Mouse (Mus musculus): ENCODE data around the gene Pyroxd1. TPM values are rescaled to one million over a fixed set of nuclear protein-coding genes. Genes with fewer than 3 reads are reported as not detected.

Pyroxd1 gene
- total RNA-seq (2021) = 10 to 100 TPM; 12.8 to 15.7 TPM
- long read RNA-seq, experiment 1, transcript Pyroxd1-201 (12 exons, 2,831 nt) = major isoform, 5 of 34 reads
- long read RNA-seq, experiment 1, partial matches to known transcripts = 1 of 34 reads
- long read RNA-seq, experiment 1, other reads (novel, unspliced or antisense) = 28 of 34 reads
- long read RNA-seq, experiment 2, transcript Pyroxd1-201 (12 exons, 2,831 nt) = major isoform, 9 of 36 reads
- long read RNA-seq, experiment 2, partial matches to known transcripts = 0 of 36 reads
- long read RNA-seq, experiment 2, other reads (novel, unspliced or antisense) = 27 of 36 reads

- H3K4me3 ChIP-seq = peak within 1 kb of the TSS; percentile 75
- TF ChIP-seq CTCF (conservative IDR thresholded peaks at IDR 0.05) = no peak
- peak; percentile 84 to 86 for DNase-seq (ENCODE audit: low spot score in 2 of 2)
- peak within 1 kb of the TSS; percentile 96 for H3K27ac ChIP-seq
These were observed at the start of gene Pyroxd1 for GRCm38 (mm10) chr6:142345440-142346038. Gene Pyroxd1 (plus strand): TSS chr6:142345654.

DNA sequence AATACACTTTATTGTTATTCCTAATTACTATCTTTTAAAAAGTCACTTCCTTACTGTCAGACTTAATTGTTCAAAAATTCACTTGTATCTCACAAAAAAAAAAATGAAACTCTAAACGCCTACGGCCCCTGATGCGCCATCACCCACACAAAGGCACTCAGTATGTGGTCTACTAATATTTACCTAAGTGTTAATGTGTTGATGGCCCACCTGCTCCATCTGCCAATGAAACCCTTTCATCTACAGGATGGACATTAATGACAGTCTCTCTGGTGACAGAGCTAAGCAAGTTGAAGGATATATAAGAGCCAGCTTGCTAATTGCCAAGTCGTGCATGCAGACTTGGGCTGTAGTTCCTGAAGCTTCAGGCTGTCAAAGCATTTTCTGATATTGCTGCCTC is 47.4 kb upstream of the Pyroxd1 start, which contains the start of gene Iapp:
Gene Iapp (plus strand): TSS at position 326 of the 400 bp plus-strand sequence.
- no peak within 1 kb of the TSS for H3K4me3 ChIP-seq
- TF ChIP-seq CTCF (conservative IDR thresholded peaks at IDR 0.05) = no peak
- DNase-seq (ENCODE audit: low spot score in 2 of 2) = no peak
- H3K27ac ChIP-seq = no peak within 1 kb of the TSS

DNA sequence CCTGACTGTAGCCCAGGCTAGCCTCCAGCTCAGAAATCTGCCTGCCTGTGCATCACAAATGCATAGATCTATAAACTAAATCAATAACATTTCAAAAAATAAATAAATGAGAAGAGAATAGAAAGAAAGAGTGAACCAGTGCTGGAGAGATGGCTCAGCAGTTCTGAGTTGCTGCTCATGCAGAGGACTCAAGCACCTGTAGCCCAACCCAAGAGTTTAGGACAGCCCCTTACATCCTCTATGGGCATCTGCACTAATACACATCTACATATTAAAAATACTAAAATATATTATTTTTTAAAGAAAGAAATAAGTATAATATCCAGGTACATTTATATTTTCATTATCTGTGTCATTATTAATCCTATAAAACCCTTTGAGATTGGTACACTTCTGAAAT is 40.4 kb upstream of the Pyroxd1 start:
- Histone ChIP-seq H3K27ac (no peak overlapping the region), H3K4me3 (no peak overlapping the region)
- no peak for DNase-seq (ENCODE audit: low spot score in 2 of 2)
- no peak for TF ChIP-seq CTCF (conservative IDR thresholded peaks at IDR 0.05)

DNA sequence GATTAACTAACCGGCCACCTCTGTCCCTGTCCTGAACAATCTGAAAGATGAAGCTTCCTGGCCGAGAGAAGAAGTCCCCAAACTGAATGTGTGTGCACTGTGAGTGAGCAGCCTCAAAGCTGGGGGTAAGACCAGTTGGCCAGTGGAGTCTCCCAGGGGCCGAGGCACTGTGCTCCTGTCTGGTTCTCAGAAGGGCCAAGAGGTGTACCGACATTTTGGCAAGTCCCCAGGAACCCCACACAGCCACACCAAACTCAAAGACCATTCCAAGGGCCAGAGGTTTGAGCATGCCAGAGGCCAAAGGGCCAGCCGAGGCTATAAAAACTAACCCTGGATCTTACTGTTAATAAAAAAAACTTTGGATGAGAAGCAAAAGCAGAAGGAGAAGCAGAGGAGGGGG is 31.2 kb upstream of the Pyroxd1 start:
- TF ChIP-seq CTCF (conservative IDR thresholded peaks at IDR 0.05) = no peak
- Histone ChIP-seq H3K4me3 (no peak overlapping the region), H3K27ac (no peak overlapping the region)
- no peak for DNase-seq (ENCODE audit: low spot score in 2 of 2)

DNA sequence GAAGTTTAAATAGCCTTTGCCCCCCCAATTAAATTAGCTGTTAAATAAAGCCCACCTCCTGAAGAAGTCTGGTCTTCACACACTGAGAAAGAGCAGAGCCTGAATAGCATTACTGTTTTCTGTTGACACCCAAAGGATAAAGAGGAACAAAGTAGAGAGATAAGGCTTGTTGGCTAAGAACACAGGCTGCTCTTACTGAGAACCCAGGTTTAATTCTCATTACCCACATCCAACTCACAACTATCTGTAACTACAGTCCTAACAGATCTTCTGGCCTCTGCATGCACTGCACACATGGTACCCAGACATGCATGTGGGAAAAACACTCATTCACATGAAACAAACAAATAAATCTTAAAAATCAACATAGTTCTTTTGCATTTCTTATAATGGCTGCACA is 28.3 kb upstream of the Pyroxd1 start:
- Histone ChIP-seq H3K4me3 (no peak overlapping the region), H3K27ac (no peak overlapping the region)
- DNase-seq (ENCODE audit: low spot score in 2 of 2) = no peak
- TF ChIP-seq CTCF (conservative IDR thresholded peaks at IDR 0.05) = no peak

- Histone ChIP-seq H3K27ac (no peak within 1 kb of the TSS), H3K4me3 (no peak within 1 kb of the TSS)
- DNase-seq (ENCODE audit: low spot score in 2 of 2) = no peak
- TF ChIP-seq CTCF (conservative IDR thresholded peaks at IDR 0.05) = no peak
These were observed 22.6 kb upstream of the Pyroxd1 start, which contains the start of gene Slco1a5 for GRCm38 (mm10) chr6:142322881-142323280. Gene Slco1a5 (minus strand): TSS chr6:142322981.

DNA sequence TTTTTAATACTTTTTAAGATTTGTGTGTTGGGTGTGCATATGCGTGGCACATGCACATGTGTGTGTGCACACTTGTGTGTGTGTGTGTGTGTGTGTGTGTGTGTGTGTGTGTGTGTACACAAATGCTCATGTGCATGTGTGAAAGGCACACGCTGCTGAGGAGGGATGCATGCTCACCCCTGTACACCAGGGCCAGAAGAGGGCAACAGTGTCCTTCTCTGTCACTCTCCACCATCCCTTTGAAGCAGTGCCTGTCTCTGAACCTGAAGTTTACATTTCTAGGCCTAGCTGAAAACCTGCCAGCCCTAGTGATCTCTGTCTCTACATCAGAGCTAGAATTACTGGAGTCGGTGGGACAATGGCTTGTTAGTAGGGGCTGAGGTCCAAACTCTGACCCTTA is 18.9 kb upstream of the Pyroxd1 start:
- DNase-seq (ENCODE audit: low spot score in 2 of 2) = no peak
- Histone ChIP-seq H3K4me3 (no peak overlapping the region), H3K27ac (no peak overlapping the region)
- TF ChIP-seq CTCF (conservative IDR thresholded peaks at IDR 0.05) = no peak

GRCm38 (mm10) chr6:142329201-142329600 is 16.3 kb upstream of the Pyroxd1 start:
- no peak for TF ChIP-seq CTCF (conservative IDR thresholded peaks at IDR 0.05)
- no peak overlapping the region for H3K27ac ChIP-seq
- DNase-seq (ENCODE audit: low spot score in 2 of 2) = no peak
- no peak overlapping the region for H3K4me3 ChIP-seq

- no peak for DNase-seq (ENCODE audit: low spot score in 2 of 2)
- Histone ChIP-seq H3K27ac (no peak overlapping the region), H3K4me3 (no peak overlapping the region)
- TF ChIP-seq CTCF (conservative IDR thresholded peaks at IDR 0.05) = no peak
These were observed 6.5 kb upstream of the Pyroxd1 start for GRCm38 (mm10) chr6:142338961-142339360.

DNA sequence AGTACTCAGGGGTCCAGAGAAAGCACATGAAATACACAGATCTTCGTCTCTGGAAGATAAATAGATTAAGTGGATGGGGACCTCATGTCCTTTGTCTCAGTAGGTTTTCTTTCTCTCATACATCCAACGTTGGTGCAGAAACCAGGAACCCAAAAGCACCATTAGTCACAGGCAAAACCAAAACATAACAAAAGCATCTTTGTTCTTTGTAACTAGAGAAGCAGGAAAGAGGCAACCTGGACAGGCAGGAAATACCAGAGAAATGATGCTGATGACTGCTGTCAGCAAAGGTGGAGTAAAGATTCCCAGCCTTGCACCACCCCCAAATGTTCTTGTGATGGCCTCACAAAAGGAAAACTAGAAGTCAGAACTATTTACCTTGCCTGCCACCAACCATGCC is 5.9 kb upstream of the Pyroxd1 start:
- Histone ChIP-seq H3K4me3 (no peak overlapping the region), H3K27ac (no peak overlapping the region)
- no peak for TF ChIP-seq CTCF (conservative IDR thresholded peaks at IDR 0.05)
- DNase-seq (ENCODE audit: low spot score in 2 of 2) = no peak

GRCm38 (mm10) chr6:142343561-142343960 is 1.9 kb upstream of the Pyroxd1 start:
- H3K4me3 ChIP-seq = no peak overlapping the region
- peak; percentile 88 for TF ChIP-seq CTCF (conservative IDR thresholded peaks at IDR 0.05)
- DNase-seq (ENCODE audit: low spot score in 2 of 2) = peak; percentile 18 to 50
- no peak overlapping the region for H3K27ac ChIP-seq

DNA sequence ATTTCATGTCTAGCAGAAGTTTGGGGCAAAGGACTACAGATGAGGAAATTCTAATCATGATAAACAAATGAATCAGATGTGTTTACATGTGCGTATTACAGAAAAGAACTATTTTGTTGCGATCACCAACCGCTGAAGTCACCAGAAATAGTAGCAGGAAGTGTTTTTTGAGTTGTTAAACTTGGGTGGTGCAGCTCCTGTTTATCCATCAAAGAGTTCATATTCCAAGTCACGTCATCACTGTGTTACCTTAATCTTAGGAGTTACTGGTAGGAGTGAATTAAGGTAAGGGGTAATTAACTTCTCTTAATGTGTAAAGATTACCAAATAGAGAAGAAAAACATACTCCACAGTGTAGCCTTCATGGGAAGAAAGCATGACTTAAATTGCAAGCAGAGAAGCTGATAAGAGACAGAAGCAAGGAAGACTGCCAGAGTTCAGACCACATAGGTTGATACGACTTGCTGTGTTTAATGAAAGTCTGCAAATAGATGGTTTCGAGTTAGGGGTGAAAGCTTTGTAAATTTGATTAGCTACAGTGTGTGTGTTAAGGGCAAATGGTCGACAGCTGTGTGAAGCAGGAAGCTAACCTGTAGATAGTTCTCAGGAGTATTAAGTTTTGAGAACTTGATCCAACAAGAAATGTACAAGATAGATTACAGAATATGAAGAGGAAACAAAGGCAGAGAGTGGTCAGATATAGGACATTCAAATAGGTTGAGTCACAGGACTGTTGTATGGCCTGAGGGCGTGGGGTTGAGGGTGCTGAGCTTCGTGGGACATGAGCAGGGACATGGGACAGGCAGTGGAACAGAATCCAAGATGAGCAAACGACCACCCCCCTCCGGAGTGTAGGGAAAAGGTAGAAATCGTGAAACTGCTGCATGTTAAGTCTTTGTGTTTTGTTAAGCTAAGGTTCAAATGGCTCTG is 992 bp downstream of the Pyroxd1 start:
- peak overlapping the region; percentile 75 for H3K4me3 ChIP-seq
- DNase-seq (ENCODE audit: low spot score in 2 of 2) = no peak
- no peak for TF ChIP-seq CTCF (conservative IDR thresholded peaks at IDR 0.05)
- H3K27ac ChIP-seq = peak overlapping the region; percentile 96

All from layer of hippocampus, adult 2 months (tissue).